Mouse (Mus musculus) small intestine, adult 2 months (tissue): ENCODE results near the gene Bves.

Experiments
- CTCF ChIP-seq: fragments of 200-500 bp; IDR thresholded peaks from 2 replicates; pipeline ENCODE4 v1.5.1; 2012; ENCODE audit warnings: low read depth, mild to moderate bottlenecking, control low read depth, inconsistent platforms, low read length, moderate library complexity, mixed read lengths; ENCODE audit not compliant: insufficient replicate concordance, insufficient read length; ENCODE audit errors: extremely low read depth
- POLR2A ChIP-seq: fragments of 200-500 bp; IDR thresholded peaks from 2 replicates; pipeline ENCODE4 v1.6.1; 2012; ENCODE audit warnings: low read depth, mild to moderate bottlenecking, control low read depth, inconsistent platforms, low read length, moderate library complexity

- TF ChIP-seq CTCF (peak; percentile 65; the same call in 1 of the 2 replicates), POLR2A (no peak)
Observed at GRCm38 (mm10) chr10:45372994-45373692, 37.6 kb downstream of the Bves start.
